Mouse (Mus musculus): Measurements from ENCODE around the gene Capn7. TPM values are rescaled to one million over a fixed set of nuclear protein-coding genes. Genes with fewer than 3 reads are reported as not detected.

Gene Capn7
- polyA plus RNA-seq (2012; rRNA removed; ENCODE audit: low replicate concordance), result 4.6 and 5.8 TPM in 2 replicates

DNA sequence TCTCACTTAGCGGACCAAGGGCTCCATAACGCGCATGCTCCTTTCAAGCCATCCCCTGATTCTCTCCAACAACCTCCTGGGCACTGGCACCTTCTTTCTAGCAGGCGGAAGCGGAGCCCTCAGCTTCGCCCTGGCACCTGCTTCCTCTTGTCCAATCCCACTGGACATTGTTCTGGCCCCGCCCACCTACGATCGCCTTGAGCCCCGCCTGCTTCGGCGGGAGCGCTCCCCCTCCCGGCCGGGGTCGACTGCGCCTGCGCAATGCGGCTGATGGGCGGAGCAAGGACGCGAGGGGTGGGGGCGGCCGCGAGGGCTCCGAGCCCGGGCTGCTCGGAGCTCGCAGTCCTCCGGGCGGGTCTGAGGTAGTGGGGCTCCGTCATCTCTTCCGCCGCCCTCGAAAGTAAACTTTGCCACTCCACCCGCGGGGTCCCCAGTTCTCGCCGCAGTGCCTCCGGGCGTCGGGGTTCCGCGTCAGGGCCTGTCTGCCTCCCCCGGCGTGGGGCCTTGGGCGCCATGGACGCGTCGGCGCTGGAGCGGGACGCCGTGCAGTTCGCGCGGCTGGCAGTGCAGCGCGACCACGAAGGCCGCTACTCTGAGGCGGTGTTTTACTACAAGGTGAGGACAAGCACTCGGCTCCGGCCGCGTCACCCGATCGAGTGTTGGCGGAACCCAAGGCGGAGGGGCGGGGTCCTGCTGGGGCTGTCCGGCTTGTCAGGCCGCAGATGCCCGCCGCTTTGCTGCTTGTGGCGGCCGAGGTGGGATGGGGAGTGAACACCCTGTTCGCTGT lies at the start of gene Capn7:
Gene Capn7, plus strand, starts transcription at position 270 of the 787 bp plus-strand sequence.

DNA sequence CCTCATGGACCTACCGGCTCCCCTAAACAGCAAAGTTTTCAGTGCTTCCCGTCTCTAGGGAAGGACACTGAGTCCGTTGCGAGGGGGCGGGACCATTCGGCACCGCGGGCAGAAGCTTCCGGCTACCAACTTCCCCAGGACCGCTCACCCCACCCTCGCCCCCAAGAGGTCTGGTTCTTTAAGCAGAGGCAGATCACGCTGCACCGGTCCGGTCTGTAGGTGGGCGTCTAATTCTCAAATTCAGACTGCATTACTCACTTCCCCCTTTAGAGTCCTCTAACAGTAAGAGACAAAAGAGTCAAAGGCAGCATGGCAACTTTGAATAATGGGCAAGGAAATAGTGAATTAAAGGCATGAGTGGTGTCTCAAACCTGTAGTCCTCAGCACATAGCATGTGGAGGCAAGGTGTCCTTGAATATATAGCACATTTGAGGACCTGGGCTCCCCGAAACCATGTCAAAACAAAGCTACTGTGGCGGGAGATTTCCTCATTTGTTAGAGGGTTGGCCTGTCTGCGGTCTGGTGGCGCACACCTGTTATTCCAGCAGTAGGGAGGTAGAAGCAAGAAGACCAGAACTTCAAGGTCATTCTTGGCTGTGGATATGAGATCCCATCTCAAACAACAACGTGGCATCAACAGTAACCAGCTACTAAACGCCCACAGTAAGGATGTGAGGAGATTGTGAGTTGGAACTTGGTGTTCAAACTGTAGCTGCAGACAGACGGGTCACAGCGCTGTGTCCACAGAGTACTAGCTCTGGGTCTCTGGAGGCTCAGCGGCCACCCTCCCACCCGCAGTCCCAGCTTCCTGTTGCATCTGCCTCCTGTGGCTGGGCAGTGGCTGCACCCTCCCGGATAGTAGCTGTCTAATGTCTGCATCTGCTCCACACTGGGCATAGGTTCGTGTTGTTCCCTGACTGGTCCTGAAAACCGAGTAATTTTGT lies 12.3 kb upstream of the Capn7 start, which contains the start of gene Dnah1:
Gene Dnah1, minus strand, starts transcription at position 48 of the 944 bp plus-strand sequence.

Other genes with a start within 250 kb of the Capn7 start
- gene Smim4, start 207.7 kb upstream of the Capn7 start, polyA plus RNA-seq (2012; rRNA removed; ENCODE audit: low replicate concordance), result 44.1 and 80.0 TPM in 2 replicates
- gene Nt5dc2, start 205.6 kb upstream of the Capn7 start, polyA plus RNA-seq (2012; rRNA removed; ENCODE audit: low replicate concordance), result 9.2 and 16.3 TPM in 2 replicates
- 34.2 and 62.3 TPM in 2 replicates for gene Stab1, start 168.0 kb upstream of the Capn7 start, polyA plus RNA-seq (2012; rRNA removed; ENCODE audit: low replicate concordance)
- gene Tnnc1, start 128.3 kb upstream of the Capn7 start, polyA plus RNA-seq (2012; rRNA removed; ENCODE audit: low replicate concordance), result not detected in 2 replicates
- gene Nisch, start 119.7 kb upstream of the Capn7 start, polyA plus RNA-seq (2012; rRNA removed; ENCODE audit: low replicate concordance), result 127 and 135 TPM in 2 replicates
- 1.5 and 3.3 TPM in 2 replicates for gene Sema3g, start 118.8 kb upstream of the Capn7 start, polyA plus RNA-seq (2012; rRNA removed; ENCODE audit: low replicate concordance)
- 3.1 and 3.5 TPM in 2 replicates for gene Phf7, start 85.3 kb upstream of the Capn7 start, polyA plus RNA-seq (2012; rRNA removed; ENCODE audit: low replicate concordance)
- gene Bap1, start 85.2 kb upstream of the Capn7 start, polyA plus RNA-seq (2012; rRNA removed; ENCODE audit: low replicate concordance), result 25.9 and 28.7 TPM in 2 replicates
- 0.01 and 0.08 TPM in 2 replicates for gene Dnah1, start 12.7 kb upstream of the Capn7 start, polyA plus RNA-seq (2012; rRNA removed; ENCODE audit: low replicate concordance)
- 1.3 and 1.7 TPM in 2 replicates for gene Sh3bp5, start 99.4 kb downstream of the Capn7 start, polyA plus RNA-seq (2012; rRNA removed; ENCODE audit: low replicate concordance)
- 23.2 and 37.7 TPM in 2 replicates for gene Eaf1, start 157.8 kb downstream of the Capn7 start, polyA plus RNA-seq (2012; rRNA removed; ENCODE audit: low replicate concordance)
- gene Mettl6, start 158.4 kb downstream of the Capn7 start, polyA plus RNA-seq (2012; rRNA removed; ENCODE audit: low replicate concordance), result 1.5 and 3.7 TPM in 2 replicates

Measured in duodenum, adult 2 months (tissue).